Mouse (Mus musculus): ENCODE data around the gene Nxpe3.
"Not testable (repeated sequence)": the region's sequence is repeated elsewhere in the genome, so short reads cannot be mapped to it uniquely, and the experiment has no call there.

The Nxpe3 gene

GRCm38 (mm10) chr16:55890346-55891136 is 4.5 kb downstream of the Nxpe3 start:
- no peak for DNase-seq (ENCODE audit: low spot score in 2 of 2)

GRCm38 (mm10) chr16:55889451-55889850 is 5.6 kb downstream of the Nxpe3 start:
- no peak for DNase-seq (ENCODE audit: low spot score in 2 of 2)

- DNase-seq (ENCODE audit: low spot score in 2 of 2) = no peak
These were observed 6.5 kb downstream of the Nxpe3 start for GRCm38 (mm10) chr16:55888584-55888960.

DNA sequence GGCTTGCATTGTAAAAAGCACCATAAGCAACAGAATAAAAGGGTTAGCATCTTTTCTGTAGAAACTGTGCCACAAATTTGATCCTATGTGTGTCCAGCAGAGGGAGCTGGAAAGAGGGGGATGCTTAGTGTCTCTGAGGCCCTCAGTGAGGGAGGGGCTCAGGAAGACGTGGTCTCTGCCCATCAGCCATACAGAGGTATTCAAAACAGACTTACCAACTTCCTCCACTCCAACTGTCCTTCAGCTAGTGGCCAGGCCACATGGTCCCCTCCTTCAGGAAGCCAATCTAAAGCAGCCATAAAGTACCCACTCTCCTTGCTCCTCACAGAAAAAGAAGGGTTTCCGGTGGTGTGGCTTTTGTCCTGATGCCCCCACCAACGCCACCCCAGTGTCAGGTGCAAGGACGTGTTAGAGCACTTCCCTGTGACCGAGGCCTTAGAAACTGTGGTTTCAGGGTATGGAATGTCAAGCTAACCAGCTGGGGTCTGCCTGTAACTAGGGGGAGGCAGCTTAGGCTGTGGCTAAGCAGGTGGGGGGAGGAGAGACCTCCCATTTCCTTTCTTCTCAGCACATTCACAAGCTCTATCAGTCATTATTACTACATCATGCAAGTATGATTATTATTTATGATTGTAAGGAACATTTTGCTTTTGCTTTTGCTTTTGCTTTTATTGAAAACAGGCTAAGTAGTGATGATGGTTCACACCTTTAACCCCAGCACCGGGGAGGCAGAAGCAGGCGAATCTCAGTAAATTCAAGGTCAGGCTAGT is 7.1 kb downstream of the Nxpe3 start:
- DNase-seq (ENCODE audit: low spot score in 2 of 2) = no peak

GRCm38 (mm10) chr16:55884246-55884645 is 10.8 kb downstream of the Nxpe3 start:
- DNase-seq (ENCODE audit: low spot score in 2 of 2) = no peak

DNA sequence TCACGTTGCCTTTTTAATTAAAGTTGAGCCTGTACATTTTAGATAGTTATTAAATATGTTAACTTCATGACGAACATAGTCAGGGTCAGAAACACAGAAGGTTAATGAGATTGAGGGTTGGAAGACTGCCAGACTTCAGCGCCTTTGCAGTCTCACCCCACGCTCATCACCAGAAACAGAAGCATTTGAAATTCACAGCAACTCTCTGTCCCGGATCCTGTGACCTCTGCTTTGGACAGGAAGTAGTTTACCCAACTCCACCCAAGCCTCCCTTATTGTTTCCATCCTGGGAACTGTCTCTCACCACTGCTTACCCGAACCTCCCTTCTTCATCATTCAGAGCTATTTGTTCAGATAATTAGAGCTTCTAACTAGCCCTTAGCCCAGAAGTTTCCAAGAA is 19.1 kb downstream of the Nxpe3 start:
- DNase-seq (ENCODE audit: low spot score in 2 of 2) = no peak

- no peak for DNase-seq (ENCODE audit: low spot score in 2 of 2)
These were observed 31.3 kb downstream of the Nxpe3 start for GRCm38 (mm10) chr16:55863832-55864231.

- DNase-seq (ENCODE audit: low spot score in 2 of 2) = peak; percentile 71 to 83
These were observed 31.8 kb downstream of the Nxpe3 start for GRCm38 (mm10) chr16:55863149-55863815.

GRCm38 (mm10) chr16:55861104-55861503 is 34.0 kb downstream of the Nxpe3 start:
- DNase-seq (ENCODE audit: low spot score in 2 of 2) = no peak

DNA sequence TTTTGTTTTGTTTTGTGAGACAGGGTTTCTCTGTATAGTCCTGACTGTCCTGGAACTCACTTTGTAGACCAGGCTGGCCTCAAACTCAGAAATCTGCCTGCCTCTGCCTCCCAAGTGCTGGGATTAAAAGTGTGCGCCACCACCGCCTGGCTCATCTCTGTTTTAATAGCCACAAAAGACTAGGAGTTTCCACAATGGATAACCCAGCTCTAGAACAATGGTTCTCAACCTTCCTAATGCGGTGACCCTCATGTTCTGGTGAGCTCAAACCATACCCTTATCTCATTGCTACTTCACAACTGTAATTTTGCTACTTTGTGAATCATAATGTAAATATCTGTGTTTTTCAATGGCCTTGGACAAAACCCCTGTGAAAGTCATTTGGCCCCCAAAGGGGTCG is 35.7 kb downstream of the Nxpe3 start:
- DNase-seq (ENCODE audit: low spot score in 2 of 2) = not testable (repeated sequence)

DNA sequence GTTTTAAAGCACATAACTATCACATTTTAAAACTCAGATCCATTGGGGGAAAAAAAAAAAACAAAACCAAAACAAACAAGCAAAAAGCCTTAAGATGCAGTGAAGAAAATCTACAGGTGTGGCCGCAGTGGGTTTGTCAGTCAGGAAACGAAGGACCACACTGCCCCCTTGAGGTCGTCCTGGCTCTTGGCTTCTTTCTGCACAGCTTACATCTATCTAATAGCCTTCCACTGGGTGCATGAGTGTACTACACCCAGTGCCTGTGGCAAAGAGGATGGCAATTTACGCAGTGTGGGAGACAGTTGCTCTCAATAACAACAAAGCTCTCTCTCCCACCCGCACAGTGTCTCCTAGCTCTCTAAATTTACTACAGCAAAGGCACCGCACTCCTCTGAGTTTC is 36.6 kb downstream of the Nxpe3 start:
- DNase-seq (ENCODE audit: low spot score in 2 of 2) = peak; percentile 65 to 87

DNA sequence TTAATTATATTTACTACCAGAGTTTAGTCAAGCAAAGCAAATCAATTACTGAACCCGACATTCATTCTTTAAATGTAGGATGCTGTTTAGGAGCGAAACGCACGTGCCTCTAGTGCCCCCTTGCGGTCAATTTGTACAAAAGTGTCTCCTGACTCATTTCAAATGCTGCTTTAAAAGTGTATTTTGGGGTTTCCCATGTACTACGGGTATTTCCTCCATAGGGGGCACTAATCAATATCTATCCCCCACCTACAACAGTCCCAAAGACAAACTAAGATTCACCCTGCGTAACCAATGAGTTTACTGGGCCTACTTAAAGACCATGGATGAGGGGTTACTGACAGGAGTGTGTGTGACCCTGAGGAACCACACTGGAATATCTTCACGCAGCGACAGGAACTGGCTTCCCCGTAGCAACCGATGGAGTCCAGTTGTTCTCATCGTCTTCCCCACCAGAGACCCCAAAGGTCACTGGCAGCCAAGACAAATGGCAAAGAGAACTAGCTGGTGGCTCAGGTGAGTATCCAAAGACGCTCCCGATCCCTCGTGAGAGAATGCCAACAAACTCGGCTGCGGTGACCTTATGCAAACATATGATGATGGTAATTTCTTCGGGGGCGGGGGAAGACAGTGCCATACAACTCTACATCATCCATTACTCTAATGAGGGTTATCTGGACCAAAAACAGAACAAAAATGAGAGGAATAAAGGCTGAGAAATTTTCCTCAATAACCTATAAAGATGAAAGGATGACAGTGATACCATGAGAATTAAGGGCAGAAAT is 42.0 kb downstream of the Nxpe3 start:
- DNase-seq (ENCODE audit: low spot score in 2 of 2) = peak; percentile 65 to 88

GRCm38 (mm10) chr16:55852515-55852914 is 42.6 kb downstream of the Nxpe3 start:
- no peak for DNase-seq (ENCODE audit: low spot score in 2 of 2)

DNA sequence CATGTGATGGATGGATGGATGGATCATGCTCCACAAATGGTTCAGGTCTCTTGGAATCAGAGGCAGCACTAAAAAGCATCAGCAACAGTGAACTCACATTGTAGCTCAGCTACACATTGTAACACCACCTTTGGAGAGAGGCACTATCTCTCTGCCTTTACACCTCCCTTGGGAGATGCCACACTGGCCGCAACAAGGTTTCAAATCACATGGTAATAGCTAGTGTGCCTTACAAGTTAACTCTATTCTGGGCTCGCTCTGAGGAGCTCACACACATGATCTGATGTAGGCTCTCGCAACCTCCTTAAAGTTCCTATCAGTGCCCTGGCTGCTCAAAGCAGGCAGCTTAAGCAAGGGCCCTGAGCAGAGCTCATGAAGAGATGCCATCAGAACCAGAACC is 44.6 kb downstream of the Nxpe3 start:
- DNase-seq (ENCODE audit: low spot score in 2 of 2) = no peak

GRCm38 (mm10) chr16:55847679-55848078 is 47.4 kb downstream of the Nxpe3 start:
- DNase-seq (ENCODE audit: low spot score in 2 of 2) = no peak

DNA sequence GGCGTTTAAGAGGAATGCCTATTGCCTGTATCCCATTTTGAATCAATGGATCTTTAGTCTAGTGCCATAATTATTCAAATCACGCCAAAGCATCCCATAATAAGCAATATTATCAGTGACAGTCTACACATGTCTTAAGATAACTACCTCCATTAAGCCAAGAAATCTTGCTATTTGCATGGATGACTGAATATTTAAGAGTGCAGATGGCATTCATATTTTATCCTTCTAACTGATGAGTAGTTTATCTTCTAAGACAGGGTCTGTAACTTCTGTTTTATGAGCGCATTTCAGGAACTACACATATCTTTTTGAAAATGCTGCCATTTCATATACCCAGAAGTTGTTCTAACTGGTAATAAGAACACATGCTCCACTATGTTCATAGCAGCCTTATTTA is 50.2 kb downstream of the Nxpe3 start:
- no peak for DNase-seq (ENCODE audit: low spot score in 2 of 2)

- no peak for DNase-seq (ENCODE audit: low spot score in 2 of 2)
These were observed 51.2 kb downstream of the Nxpe3 start for GRCm38 (mm10) chr16:55843919-55844318.

- no peak for DNase-seq (ENCODE audit: low spot score in 2 of 2)
These were observed 52.0 kb downstream of the Nxpe3 start for GRCm38 (mm10) chr16:55843134-55843533.

GRCm38 (mm10) chr16:55841506-55841905 is 53.6 kb downstream of the Nxpe3 start:
- DNase-seq (ENCODE audit: low spot score in 2 of 2) = no peak

DNA sequence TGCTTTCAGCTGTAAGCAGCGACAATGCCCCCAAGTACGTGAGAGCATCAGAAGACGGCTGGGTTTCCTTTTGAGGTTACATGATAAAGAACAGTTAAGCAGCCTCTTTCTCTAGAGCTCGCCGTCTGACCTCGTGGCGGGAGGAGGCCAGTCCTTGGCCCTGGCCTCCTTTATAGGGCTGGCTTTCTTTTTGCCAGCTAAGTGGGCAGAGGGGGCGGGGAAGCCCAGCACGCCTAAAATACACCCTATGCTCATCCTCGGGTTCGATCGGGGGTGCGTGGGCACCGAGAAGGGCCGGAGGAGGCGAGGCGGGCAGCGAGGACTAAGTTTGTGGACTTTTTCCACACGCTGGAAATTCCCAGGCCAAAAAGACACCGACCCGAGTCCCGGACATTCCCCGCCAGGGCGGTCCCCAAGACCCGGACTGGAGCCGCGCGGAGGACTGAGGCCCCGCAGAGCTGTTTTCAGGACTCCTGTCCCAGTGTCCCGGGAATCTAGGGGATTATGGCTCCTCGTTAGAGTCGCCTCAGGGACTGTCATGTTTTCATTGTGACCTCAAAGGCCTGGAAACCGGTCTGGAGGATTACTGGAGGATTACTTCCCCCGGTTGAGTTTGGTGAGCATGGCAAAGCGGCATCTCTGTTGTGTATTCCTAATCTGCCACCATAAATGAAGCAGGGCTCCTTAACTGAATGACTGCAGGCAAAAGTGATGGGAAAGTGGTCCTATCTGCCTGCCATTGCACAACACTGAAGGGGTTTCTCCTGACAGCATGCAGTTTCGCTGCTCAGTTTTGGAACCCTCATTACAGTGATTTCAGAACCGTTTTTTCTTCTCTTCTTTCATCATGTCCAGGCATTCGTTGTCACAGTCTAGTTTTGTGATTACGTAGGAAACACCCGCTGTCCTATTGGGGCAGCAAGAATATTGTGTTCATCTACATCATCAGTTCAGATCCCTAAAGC is 56.3 kb downstream of the Nxpe3 start, which contains the start of gene Nfkbiz:
Gene Nfkbiz, minus strand, starts transcription at position 390 of the 965 bp plus-strand sequence.
- peak; percentile 71 to 85 for DNase-seq (ENCODE audit: low spot score in 2 of 2)

- DNase-seq (ENCODE audit: low spot score in 2 of 2) = no peak
These were observed 57.0 kb downstream of the Nxpe3 start for GRCm38 (mm10) chr16:55838129-55838509.

All from spleen, postnatal 4 days (tissue).